Mouse (Mus musculus) olfactory bulb, adult 2 months (tissue): ENCODE measurements around the gene Ascc1.

Experiments
- CTCF ChIP-seq: fragments of 200-500 bp; IDR thresholded peaks from 2 replicates; pipeline ENCODE4 v1.5.1; 2012; ENCODE audit warnings: low read depth, mild to moderate bottlenecking, low read length, moderate library complexity; ENCODE audit not compliant: insufficient read depth
- POLR2A ChIP-seq: fragments of 200-500 bp; IDR thresholded peaks from 2 replicates; pipeline ENCODE4 v1.6.1; 2012; ENCODE audit warnings: mild to moderate bottlenecking, low read depth, low read length, moderate library complexity; ENCODE audit not compliant: insufficient read depth

DNA sequence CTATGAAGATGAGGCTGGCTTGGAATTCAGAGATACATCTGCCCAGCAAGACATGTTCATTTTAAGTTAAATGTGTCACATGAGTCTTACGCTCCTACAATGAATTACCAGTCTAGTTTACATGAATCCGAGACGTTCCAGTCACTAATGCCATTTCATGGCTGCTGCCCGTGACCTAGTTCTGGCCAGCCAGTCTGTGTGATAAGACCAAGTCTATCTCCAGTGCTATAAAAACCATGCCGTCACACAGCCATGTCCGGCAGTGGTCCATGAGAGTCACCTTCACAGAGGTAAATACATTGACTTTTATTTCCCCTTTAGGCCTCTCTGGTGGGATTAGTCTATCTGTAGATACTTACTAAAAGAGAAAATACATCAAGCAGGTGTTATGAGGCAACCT, 6.7 kb upstream of the Ascc1 start:
- TF ChIP-seq CTCF = no peak
- TF ChIP-seq POLR2A = no peak
